Mouse (Mus musculus) G1E (cell line): ENCODE data around the gene Cd300lf. TPM values are rescaled to one million over a fixed set of nuclear protein-coding genes. Genes with fewer than 3 reads are reported as not detected.

Source experiments
- ATAC-seq: 2 replicates; pipeline ENCODE4 v1.8.0; 2016; ENCODE audit warnings: mild to moderate bottlenecking; ENCODE audit not compliant: insufficient number of reproducible peaks, poor library complexity, low FRiP score, severe bottlenecking; ENCODE audit errors: extremely low read depth
- DNase-seq: peaks from one replicate; pipeline ENCODE4 v3.0.0; 2012; ENCODE audit warnings: low spot score
- H3K27me3 ChIP-seq: 2 replicates; pipeline ENCODE4 v1.6.1; 2012; ENCODE audit warnings: mild to moderate bottlenecking, low read length, inconsistent platforms; ENCODE audit not compliant: insufficient read depth
- H3K36me3 ChIP-seq: replicated peaks from 2 replicates; pipeline ENCODE3; 2012; ENCODE audit warnings: mild to moderate bottlenecking, inconsistent platforms
- H3K4me1 ChIP-seq: 2 replicates; pipeline ENCODE4 v1.6.1; 2012; ENCODE audit warnings: low read depth, low read length, inconsistent platforms, mixed read lengths; ENCODE audit not compliant: insufficient read depth
- H3K4me3 ChIP-seq: 2 replicates; pipeline ENCODE4 v1.5.1; 2012; ENCODE audit warnings: low read depth, mild to moderate bottlenecking, inconsistent platforms, low read length, moderate library complexity, mixed read lengths
- H3K9me3 ChIP-seq: replicated peaks from 2 replicates; pipeline ENCODE4 v1.6.1; 2012; ENCODE audit warnings: inconsistent platforms
- CTCF ChIP-seq: IDR thresholded peaks from 2 replicates; pipeline ENCODE4 v1.5.1; 2012; ENCODE audit warnings: low read depth, low read length, inconsistent platforms, mixed read lengths
- GATA1 ChIP-seq: IDR thresholded peaks from 2 replicates; pipeline ENCODE4 v1.6.1; 2012; ENCODE audit warnings: borderline replicate concordance, low read length, inconsistent platforms, mixed read lengths
- GATA2 ChIP-seq: IDR thresholded peaks from 2 replicates; pipeline ENCODE4 v1.6.1; 2012; ENCODE audit warnings: low read depth, low read length, inconsistent platforms, borderline replicate concordance
- POLR2AphosphoS5 ChIP-seq: IDR thresholded peaks from 2 replicates; pipeline ENCODE4 v1.6.1; 2012; ENCODE audit warnings: low read depth, low read length, inconsistent platforms; ENCODE audit not compliant: insufficient replicate concordance
- TAL1 ChIP-seq: conservative IDR thresholded peaks from 2 replicates; pipeline ENCODE4 v1.6.1; 2012; ENCODE audit warnings: low read depth, low read length, inconsistent platforms, mixed read lengths
- polyA plus RNA-seq: library from polyadenylated mRNA; stranded (reverse); fragments of >175 nt; gene quantifications from 2 replicates; pipeline ENCODE4 v1.2.3, GENCODE M21; 2012
- total RNA-seq, 2 experiments: library from RNA; stranded (forward) in 1 of 2; stranded (reverse) in 1 of 2; fragments of 200-1000 nt in 1 of 2; fragments of >200 nt in 1 of 2; fragmentation: Nextera tagmentation in 1 of 2; gene quantifications; 2 replicates each; pipeline ENCODE4 v1.2.3; 2014 to 2017

The Cd300lf gene
- not detected in 2 replicates for total RNA-seq (2014; fragmentation: Nextera tagmentation)
- 1.6 TPM in 2 replicates for total RNA-seq (2017)
- not detected in 2 replicates for polyA plus RNA-seq

GRCm38 (mm10) chr11:115133800-115134199, at the start of gene Cd300lf:
Gene Cd300lf (minus strand): TSS chr11:115133992.
- Histone ChIP-seq H3K36me3 (no peaks in the 10 kb centered on the region), H3K4me1 (no peaks in the 10 kb centered on the region), H3K9me3 (no peaks in the 10 kb centered on the region), H3K4me3 (no peak within 1 kb of the TSS), H3K27me3 (peaks cover 4% of the 10 kb centered on the region)
- TF ChIP-seq GATA2 = no peak
- TF ChIP-seq TAL1 = no peak
- TF ChIP-seq GATA1 = no peak
- no peak for TF ChIP-seq CTCF
- no peak for TF ChIP-seq POLR2AphosphoS5
- DNase-seq (no peak), ATAC-seq (peak; percentile 28; the same call in 1 of the 2 replicates)

DNA sequence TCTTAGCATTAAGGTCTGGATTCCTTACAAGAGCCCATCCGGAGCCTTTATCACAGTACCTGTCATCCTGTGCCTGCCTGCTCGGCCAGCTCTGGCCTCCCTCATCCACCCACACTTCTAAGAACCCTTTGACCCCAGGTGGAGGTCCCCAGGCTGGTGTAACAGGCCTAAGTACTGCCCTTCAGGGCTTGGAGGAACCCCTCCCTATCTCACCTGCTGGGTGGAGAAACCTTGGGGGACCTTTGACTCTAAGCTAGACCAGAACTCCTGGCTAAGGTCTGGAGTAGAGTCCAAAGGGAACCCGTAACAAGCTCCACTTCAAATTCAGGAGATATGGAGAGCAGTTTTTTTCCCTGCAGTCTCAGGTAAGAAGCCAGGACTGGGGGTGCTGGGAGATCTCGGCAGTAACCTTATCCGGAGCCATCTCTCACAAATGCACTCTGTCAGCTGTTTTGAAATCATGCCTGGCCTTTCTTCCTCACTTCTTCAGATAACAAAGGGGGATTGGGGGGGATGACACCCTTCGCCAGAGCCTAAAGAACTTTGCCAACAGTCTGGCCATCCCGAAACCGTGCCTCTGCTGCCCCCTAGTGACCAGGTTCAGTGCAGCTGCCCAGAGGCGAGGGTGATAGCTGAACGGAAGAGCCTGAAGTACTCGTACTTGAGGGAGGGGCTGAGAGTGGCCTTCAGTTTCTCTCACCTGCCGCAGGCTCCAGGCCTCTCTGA, 48.3 kb upstream of the Cd300lf start:
- no peaks in the 10 kb centered on the region for H3K9me3 ChIP-seq
- DNase-seq = peak; percentile 57
- H3K36me3 ChIP-seq = peaks cover 81% of the 10 kb centered on the region
- H3K4me3 ChIP-seq = no peak overlapping the region
- peak; percentile 24; the same call in 1 of the 2 replicates for ATAC-seq
- peak; percentile 76 for TF ChIP-seq CTCF
- TF ChIP-seq TAL1 = no peak
- peaks cover 61% of the 10 kb centered on the region for H3K4me1 ChIP-seq
- H3K27me3 ChIP-seq = no peaks in the 10 kb centered on the region

- Histone ChIP-seq H3K36me3 (peaks cover 99% of the 10 kb centered on the region), H3K4me1 (peaks cover 55% of the 10 kb centered on the region), H3K9me3 (no peaks in the 10 kb centered on the region), H3K4me3 (no peak overlapping the region), H3K27me3 (no peaks in the 10 kb centered on the region)
- TF ChIP-seq POLR2AphosphoS5 (no peak), GATA1 (no peak), CTCF (no peak), TAL1 (no peak)
- ATAC-seq (no peak), DNase-seq (no peak)
Measured at GRCm38 (mm10) chr11:115179881-115180280, 46.1 kb upstream of the Cd300lf start.

GRCm38 (mm10) chr11:115179191-115179590, 45.4 kb upstream of the Cd300lf start:
- Histone ChIP-seq H3K27me3 (no peaks in the 10 kb centered on the region), H3K9me3 (no peaks in the 10 kb centered on the region), H3K36me3 (peaks cover 99% of the 10 kb centered on the region), H3K4me3 (no peak overlapping the region), H3K4me1 (peaks cover 53% of the 10 kb centered on the region)
- DNase-seq (no peak), ATAC-seq (no peak)
- TF ChIP-seq GATA1 = no peak
- no peak for TF ChIP-seq CTCF
- no peak for TF ChIP-seq TAL1
- TF ChIP-seq POLR2AphosphoS5 = no peak
- no peak for TF ChIP-seq GATA2

GRCm38 (mm10) chr11:115178766-115179165, 45.0 kb upstream of the Cd300lf start:
- Histone ChIP-seq H3K27me3 (no peaks in the 10 kb centered on the region), H3K9me3 (no peaks in the 10 kb centered on the region), H3K4me3 (no peak overlapping the region), H3K4me1 (peaks cover 54% of the 10 kb centered on the region), H3K36me3 (peaks cover 99% of the 10 kb centered on the region)
- ATAC-seq (no peak), DNase-seq (no peak)
- TF ChIP-seq CTCF (no peak), GATA2 (no peak), POLR2AphosphoS5 (no peak), TAL1 (no peak), GATA1 (no peak)

- no peak for DNase-seq
- Histone ChIP-seq H3K9me3 (no peaks in the 10 kb centered on the region), H3K36me3 (peaks cover 99% of the 10 kb centered on the region), H3K4me1 (peaks cover 56% of the 10 kb centered on the region), H3K27me3 (no peaks in the 10 kb centered on the region), H3K4me3 (no peak overlapping the region)
- ATAC-seq = no peak
- TF ChIP-seq POLR2AphosphoS5 (no peak), TAL1 (no peak), GATA1 (no peak), CTCF (no peak), GATA2 (no peak)
Measured at GRCm38 (mm10) chr11:115177559-115178195, 43.9 kb upstream of the Cd300lf start.
